Mouse (Mus musculus) heart, postnatal 25 days (tissue): ENCODE measurements at regions not wholly inside any gene's neighbourhood (a gene's known extent, or its start where the extent isn't known, plus 50 kb on each side); places are given as distances from the start of the nearest gene placed in this dataset.

Experiments used
- DNase-seq: peaks from one replicate; pipeline ENCODE4 v3.0.0; 2022; ENCODE audit warnings: low spot score
- intact Hi-C: fragments of 180-260 bp; cut with DNase I; formaldehyde crosslinking; loops from one replicate; pipeline ENCODE4 v1.15.1; 2025

GRCm38 (mm10) chr13:4666375-4667140 lies 57.6 kb upstream of the Akr1e1 start:
- intact Hi-C loops, result loop anchor here (1.0 to 10.0 kb wide), 8 partner anchors 106 to 1871 kb away; partner anchors contain the start of gene Klf6
- no peak for DNase-seq

GRCm38 (mm10) chr13:4663390-4663789 lies 54.4 kb upstream of the Akr1e1 start:
- intact Hi-C loops, result loop anchor here (5.0 to 10.0 kb wide), 5 partner anchors 651 to 1631 kb away; partner anchors contain the start of gene Klf6
- DNase-seq, result no peak

- DNase-seq, result peak; percentile 4
- intact Hi-C loops, result loop anchor here (5.0 to 10.0 kb wide), 5 partner anchors 652 to 1632 kb away; partner anchors contain the start of gene Klf6
Observed at GRCm38 (mm10) chr13:4662336-4663101, 53.5 kb upstream of the Akr1e1 start.
